Mouse (Mus musculus) brain, adult 10 weeks (tissue): ENCODE results near the gene Ednra. TPM values are rescaled to one million over a fixed set of nuclear protein-coding genes. Genes with fewer than 3 reads are reported as not detected.

Source experiments
- polyA plus RNA-seq: library from polyadenylated mRNA; stranded (reverse); fragments of 350-450 nt; fragmentation: Illumina TruSeq; extraction: RNeasy Lipid Tissue Mini Kit (QIAGEN cat#74804); gene quantifications from one replicate; pipeline ENCODE4 v1.2.3, GENCODE M21; 2015; ENCODE audit warnings: low read depth, low replicate concordance

Ednra gene
- 2.7 TPM for polyA plus RNA-seq

GRCm38 (mm10) chr8:77724046-77724930, at the start of gene Ednra:
Gene Ednra, minus strand, starts transcription at chr8:77724464.

Other genes starting within 250 kb of the Ednra start
- 12.4 TPM for gene Arhgap10, start 206.5 kb downstream of the Ednra start, polyA plus RNA-seq
- 18.2 TPM for gene Prmt9, start 175.1 kb downstream of the Ednra start, polyA plus RNA-seq
- 85.5 TPM for gene Tmem184c, start 113.8 kb downstream of the Ednra start, polyA plus RNA-seq